Mouse (Mus musculus) left cerebral cortex, postnatal 36 days (tissue): ENCODE measurements around the gene Hoxa3. TPM values are rescaled to one million over a fixed set of nuclear protein-coding genes. Genes with fewer than 3 reads are reported as not detected.

Experiments used
- DNase-seq, 2 experiments: peaks; one replicate each; pipeline ENCODE4 v3.0.0; 2021 to 2022; ENCODE audit warnings: low spot score in 2 of 2, mixed read lengths in 1 of 2
- intact Hi-C: fragments of 180-260 bp; cut with DNase I; formaldehyde crosslinking; loops from one replicate; pipeline ENCODE4 v1.15.1; 2025
- total RNA-seq, 2 experiments: library from RNA; stranded (reverse); gene quantifications; 2 replicates each; pipeline ENCODE4 v1.2.3; 2021

The Hoxa3 gene
- total RNA-seq, 2 experiments from 2014 or later: not detected

DNA sequence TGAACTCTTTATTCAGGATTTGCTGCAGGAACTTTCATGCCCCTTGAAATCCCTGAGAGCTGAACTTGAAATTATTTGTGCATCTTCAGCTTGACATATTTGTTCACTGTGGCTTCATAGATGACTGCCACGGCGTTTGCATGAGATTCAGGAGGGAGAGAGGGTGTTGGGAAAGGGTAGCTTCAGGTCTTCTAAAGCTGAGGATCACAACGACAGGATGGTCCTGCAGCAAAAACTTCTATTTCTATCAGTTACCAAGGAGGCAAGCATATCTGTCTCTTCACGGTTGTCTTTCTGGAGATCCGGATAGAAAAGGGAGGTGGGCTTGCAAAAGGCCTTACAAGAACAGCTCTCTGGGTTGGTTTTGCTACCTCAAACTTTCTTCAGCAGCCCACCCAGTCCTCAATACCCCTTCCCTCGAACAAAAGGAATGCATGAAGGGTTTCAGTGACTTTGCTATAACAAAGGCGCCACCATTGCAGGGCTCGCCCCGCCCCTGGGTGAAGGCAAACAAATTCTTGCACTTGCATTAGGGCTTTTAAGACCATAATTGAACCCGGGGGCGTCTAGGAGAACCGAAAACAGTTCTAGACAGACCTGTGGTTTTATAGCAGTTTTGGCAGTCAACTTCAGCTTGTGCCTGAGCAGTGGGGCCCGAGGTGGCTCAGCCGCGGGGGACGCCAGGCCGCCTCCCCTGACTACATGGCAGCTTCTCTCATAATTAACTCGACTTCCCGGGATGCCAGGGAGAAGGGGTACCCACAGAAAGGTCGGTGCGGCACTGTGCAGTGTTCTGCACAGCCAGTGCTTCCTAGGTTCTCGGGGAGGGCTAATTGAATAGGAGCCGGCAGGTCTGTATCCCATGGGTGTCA is 34.9 kb upstream of the Hoxa3 start:
- no peak for DNase-seq
- intact Hi-C loops: no loop called here

DNA sequence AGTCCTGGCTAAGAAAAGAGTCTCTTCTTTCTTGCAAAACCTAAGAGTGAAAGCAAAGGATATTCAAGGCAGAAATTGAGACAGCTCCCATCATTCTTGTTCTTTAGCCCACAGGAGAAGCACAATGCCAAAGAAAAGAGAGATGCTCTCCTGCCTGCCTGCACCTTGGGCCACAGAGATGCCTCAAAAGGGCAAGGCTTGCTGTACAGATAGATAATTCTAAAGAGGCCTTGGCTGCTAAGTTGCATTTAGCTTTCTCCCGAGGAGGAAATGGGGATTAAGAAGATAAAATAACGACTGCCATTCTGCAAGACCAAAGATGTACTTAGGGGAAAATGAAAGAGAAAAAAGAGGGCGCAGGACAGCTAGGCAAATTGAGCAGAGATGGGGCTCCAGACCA is 33.8 kb upstream of the Hoxa3 start:
- DNase-seq: no peak
- intact Hi-C loops: no loop called here

DNA sequence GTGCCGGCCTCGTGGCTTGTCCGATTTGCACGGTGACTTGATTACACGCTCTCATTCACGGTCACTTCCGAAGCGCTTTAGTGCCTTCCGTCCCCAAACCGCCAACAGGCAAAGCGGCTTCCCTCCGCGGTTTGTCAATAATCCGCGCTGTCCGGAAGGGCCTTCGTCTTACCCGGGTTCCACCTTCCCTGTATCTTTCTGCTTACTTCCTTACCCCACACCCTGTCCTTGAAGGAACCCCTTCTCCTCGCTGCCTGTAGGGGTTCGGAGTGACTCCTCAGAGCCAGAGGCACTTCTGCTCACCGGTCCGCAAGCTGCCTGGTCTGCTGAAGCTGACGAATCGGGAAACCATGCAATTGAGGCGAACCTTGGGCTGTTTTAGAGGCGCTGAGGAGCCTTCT is 33.3 kb upstream of the Hoxa3 start:
- intact Hi-C loops: no loop called here

DNA sequence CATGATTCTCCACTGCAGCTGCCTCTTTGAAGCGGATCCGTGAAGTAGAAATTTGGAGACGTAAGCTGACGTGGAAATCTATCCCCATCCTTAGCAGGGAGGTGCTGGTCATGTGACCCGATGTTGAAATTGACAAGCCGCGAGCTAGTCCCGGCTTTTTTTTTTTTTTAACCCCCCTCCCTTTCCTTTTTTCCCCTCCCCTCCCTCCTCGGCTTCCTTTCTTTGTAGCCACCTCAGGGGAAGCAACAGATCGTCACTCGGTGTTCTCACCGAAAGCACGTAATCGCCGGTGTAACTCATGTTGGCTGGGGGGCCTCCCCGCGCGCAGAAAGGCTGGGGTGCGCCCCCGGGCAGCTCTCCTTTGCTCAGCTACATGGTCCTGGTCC is 32.6 kb upstream of the Hoxa3 start, which contains the start of gene Hoxa11:
TSS of gene Hoxa11 (minus strand) at position 54 of the 386 bp plus-strand sequence.
- intact Hi-C loops: no loop called here
- no peak for DNase-seq

More for the DNA sequence above, 33.3 kb upstream of the Hoxa3 start:
- DNase-seq: peak in 1 of 2 experiments; percentile 9

DNA sequence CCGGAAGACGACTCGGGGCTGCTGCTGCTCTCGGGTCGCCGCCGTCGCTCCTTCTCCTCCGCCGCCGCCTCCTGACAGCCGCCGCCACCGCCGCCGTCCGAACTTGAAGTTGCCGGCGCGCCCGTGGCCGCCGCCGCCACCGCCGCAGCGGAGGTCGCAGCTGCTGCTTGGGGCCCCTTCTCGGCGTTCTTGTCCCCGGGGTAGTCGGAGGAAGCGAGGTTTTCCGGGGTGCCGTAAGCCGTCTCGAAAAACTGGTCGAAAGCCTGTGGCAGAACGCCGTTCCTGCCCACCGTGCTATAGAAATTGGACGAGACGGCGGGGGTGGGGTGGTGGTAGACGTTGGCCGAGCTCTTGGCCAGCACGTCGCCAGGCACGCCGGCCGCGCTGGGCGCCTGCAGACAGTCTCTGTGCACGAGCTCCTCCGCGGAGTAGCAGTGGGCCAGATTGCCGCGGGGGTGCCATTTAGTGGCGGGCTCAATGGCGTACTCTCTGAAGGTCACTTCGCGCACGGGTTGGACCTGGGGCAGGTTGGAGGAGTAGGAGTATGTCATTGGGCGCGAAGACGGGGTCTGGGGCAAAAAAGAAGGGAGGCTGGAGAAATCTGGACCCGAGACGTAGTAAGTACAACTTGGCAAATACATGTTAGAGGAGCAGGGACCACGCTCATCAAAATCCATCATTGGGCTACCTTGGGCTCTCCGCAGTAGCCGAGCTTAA is 32.1 kb upstream of the Hoxa3 start:
- intact Hi-C loops: no loop called here
- no peak for DNase-seq

DNA sequence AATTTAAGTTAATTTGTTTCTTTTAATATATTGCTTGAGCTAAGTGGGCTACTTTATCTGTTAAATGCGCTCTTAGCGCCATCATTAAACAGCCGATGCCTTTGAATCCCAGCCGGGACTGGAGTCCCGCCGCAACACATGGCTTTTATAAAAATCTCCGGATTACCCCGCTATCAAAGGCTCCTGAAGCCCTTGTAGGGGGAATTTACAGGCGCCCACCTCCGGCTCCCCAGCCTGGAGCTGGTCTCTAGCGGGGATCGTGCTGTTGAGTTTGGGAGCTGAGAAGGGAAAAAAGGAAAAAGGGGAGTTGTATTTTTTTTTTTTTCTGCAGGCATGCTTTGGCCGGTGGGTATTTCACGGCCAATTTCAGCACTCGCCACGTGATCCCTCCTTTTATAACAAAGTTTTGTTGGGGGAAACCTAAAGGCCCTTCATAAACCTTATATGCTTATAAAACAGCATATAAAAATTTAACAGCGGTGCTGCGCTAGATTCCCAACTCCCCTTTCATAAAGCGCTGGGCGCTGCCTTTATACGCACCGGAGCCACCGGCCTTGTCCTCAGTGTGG is 31.4 kb upstream of the Hoxa3 start:
- peak in 1 of 2 experiments; percentile 4 for DNase-seq
- intact Hi-C loops: no loop called here

DNA sequence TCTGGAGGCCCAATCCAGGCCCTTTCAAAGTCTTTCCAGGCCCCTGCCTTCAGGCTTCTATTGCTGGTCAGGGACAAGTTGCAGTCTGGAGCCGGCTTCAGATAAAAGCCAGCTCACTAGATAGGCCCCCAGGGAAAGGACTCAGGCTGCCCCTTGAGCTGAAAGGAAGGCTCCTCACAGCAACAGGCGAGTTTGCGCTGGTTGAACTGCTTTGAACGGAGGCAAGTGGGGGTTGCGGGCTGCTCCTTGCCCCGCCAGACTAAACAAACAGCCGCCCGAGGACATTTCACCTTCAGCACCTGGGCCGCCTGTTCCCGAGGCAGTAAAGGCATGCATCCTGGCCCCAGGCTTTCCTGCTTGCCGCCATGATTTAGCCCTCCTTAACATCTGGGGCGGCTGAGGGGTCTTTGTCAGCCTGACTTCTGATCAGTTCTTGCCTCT is 30.6 kb upstream of the Hoxa3 start:
- intact Hi-C loops: no loop called here
- no peak for DNase-seq

DNA sequence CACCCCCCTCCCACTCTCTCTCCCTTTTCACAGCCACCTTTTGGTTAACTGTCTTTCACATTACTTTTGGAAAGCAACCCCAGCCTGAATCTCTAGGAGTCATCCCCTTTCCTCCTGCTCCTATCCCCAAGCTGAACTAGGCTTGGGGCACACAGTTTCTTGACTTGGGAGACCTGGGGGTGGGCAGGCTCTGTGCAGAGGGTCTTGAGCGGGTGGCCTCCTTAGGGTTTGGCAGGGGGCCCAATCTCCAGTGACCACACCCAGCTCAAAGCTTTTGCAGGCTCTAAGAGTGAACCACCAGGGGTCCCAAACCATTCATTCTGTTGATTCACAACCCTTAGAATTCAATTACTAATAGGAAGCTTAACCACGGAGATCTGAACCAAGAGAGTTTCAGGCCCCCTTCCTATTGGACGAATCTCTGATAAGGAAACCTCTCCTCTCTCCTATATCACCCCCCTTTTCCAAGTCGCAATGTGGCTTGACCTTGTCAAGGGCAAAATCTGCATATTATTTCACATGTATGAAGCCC is 29.7 kb upstream of the Hoxa3 start:
- no peak for DNase-seq
- intact Hi-C loops: no loop called here

DNA sequence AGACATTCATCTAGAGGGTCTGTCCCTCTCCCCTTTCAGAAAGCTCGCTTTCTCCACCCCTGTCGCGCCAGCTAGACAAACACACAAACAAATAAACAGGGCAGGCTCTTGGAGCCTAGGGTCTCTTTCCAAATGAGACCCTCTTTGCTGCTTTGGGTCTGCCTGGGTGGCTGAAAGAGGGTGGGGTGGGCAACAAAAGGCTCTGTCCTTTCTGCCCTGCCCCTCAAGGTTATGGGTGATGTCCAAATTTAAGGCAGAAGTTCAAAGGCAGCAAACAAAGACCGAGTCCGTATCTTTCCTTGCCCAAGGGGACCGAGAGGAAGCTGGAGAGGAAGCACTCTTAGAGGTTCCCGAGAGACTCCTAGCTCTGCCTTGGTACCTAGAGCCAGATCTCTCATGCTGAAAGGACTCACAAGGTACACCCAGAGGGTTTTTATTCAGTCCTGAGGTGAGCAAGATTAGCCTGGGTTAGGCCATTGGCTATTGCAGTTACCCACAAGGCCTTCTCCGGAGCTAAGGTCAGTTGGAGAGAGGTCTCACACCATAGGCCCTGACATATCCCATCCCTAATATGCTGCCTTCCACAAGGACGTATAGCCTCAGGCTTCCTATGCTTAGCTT is 28.0 kb upstream of the Hoxa3 start:
- intact Hi-C loops: no loop called here
- no peak for DNase-seq

DNA sequence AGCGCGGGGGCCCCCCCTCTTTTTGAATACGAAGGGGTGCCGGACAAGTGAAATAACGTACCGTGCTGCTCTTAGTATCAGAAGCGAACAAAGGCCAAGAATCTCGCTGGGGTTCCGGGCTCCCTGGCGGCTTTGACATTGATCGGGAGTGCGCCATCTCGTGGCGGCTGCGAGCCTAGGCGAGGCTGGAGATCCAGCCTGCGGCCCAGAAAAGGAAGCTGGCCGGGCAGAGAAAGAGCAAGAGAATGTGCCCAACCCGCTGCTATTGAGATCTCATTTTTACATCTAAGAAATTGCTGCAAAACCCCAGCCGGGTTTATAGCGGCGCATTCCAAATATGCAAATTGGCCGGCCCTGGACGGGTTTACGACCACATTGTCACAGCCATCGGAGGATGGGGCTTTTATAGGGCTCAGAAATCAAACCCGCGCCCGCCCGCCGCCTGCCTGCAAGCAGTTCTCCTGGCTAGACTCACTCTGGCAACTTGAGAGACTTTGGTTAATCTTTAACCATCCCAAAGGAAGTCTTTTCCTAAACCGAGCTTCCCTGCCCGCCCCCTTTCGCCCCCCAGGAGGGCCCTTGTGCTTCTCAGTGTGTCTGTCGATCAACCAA is 27.4 kb upstream of the Hoxa3 start, which contains the start of gene Hoxa10:
TSS of gene Hoxa10 (minus strand) at position 466 of the 612 bp plus-strand sequence.
- intact Hi-C loops: no loop called here
- DNase-seq: peak in 1 of 2 experiments; percentile 33

DNA sequence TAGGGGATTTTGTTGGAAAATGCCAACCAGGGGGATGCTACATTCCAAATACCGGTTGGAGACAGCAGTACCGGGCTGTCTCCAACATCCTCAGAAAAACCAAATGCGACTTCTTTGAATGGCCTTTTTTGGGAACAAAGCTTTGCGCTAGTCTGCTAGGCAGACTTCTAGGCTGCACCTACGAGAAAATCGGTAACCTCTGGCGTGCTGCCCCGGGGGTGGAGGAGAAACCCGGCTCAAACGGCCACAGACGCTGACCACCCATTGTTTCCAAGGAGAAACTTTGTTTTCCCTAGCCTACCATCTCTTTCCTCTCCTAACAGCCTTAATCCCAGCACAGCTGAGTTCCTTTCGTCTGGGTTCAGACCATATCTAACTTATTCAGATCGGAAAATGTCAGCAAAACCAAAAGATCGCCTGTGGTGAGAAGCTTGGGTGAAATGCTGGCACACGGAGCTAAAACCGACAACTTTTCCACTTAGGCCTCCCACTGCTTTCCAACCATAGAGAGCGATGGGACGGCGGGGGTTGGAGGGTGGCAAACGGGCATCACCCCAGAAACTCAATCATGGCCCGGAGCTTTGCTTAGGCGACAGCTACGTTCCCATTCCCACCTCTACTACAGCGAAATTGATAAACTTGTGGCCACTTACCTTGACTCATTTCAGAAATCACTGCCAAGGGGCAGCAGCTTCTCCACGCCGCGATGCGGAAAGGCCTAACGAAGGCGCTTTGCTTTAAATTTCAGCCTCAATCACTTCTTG is 26.7 kb upstream of the Hoxa3 start:
- DNase-seq: peak in 1 of 2 experiments; percentile 3
- intact Hi-C loops: no loop called here

DNA sequence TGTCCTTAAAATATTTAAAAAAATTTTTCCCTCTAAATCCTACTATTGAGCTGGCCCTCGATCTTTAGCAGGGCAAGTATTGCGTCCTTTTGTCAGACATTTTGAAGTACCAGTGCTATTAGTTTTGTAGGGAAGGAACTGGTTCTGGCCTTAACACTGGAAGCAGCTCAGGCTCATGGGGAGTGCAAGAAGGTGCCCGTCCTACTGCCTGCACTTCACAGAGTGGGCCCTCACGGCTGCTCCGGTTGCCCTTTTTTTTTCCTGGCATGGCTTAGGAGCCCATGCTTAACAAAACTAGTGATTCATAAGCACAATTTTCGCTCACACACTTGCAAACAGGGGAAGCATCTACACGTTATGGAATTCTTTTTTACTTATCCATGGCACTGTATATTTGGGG is 25.8 kb upstream of the Hoxa3 start:
- intact Hi-C loops: no loop called here

DNA sequence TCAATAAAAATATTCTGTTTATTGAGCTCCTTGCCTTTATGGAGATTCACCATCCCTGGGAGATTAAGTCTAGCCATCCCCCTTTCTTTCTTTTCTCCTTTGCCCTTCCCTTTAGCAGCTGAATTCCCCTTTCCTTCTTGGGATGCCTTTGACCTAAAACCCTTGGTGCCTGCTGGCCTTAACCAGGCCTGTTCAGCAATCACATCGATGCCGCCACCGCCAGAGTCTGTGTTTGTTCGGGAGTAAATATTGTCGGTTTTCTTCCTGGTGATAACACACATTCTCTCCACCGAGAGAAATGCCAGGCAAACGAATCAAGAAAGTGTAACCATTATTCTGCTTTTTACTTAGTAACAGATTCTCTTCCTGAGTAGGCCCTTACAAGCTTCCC is 25.0 kb upstream of the Hoxa3 start:
- intact Hi-C loops: no loop called here
- no peak for DNase-seq

More for the DNA sequence above, 25.8 kb upstream of the Hoxa3 start:
- DNase-seq: no peak

DNA sequence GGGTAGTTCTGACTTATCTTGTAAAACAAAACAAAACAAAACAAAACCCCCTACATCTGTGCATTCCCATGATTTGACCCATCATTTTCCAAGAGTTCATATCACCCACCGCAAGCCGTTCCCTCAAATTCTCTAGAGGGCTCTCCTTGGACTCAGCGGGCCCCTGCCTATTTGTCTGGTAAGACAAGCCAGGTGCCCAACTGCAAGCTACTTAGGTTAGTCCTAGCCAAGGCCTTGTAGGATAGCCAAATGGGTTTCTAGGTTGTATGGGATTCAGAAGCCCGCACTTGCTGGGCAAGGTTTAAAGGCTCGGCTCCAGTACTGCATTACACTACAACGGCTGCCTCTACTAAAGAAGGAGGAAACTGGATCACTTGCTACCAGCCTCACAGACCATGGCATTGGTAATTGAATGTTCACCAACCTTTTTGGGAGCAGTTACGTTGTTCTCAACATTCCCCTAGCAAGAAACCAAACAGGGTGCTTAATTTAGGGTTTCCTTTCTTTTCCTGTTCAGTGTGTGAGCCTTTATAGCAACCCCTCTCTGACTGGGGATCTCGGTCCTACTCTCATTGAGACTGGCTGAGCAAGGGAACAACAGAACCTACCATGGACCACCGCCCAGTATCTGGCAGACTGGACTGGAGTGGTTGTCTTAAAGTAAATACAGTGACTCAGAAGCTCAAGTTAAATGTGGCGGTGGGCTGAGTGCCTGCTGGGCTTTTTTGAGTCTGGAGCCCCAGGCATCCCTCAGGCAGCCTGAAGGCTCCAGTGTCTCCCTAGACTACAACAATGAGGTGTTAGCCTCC is 24.4 kb upstream of the Hoxa3 start:
- intact Hi-C loops: no loop called here
- no peak for DNase-seq

DNA sequence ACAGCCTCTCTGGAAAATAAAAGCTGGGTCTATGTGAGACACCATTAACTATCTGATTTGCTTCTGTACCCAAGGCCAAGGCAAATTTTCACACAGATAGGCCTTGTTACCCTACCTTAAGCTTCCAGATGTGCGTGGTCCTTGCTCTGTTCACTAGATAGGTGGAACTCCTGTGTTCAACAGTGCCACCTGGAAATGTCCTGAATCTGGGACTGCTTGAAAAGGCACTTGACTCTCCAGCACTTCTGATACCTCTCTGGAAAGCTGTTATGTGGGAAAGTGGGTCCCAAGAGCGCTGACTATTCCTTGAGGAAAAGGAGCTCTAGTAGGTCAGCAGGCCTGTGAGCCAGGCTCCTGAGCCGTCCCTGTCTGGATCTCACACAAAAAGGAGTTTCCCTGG is 23.7 kb upstream of the Hoxa3 start:
- intact Hi-C loops: no loop called here
- DNase-seq: no peak

DNA sequence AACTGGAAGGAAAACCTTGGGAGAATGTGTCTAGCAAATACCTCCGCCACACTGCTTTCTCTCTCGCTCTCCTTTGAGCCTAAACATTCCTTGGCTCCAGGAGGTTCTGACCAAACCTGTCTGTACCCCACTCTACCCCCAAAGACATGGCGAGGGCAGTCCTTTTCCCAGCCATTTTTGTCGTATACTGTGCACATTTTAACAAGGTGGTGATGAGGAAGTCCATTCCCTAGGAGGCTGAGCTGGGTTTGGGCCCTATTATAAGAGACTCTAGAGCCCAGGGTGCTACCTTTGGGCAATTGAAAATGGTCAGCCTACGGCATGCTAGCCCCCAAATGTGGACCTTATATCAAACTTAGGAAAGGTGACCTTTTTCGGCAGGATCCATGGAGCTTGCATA is 22.7 kb upstream of the Hoxa3 start:
- intact Hi-C loops: no loop called here
- no peak for DNase-seq

DNA sequence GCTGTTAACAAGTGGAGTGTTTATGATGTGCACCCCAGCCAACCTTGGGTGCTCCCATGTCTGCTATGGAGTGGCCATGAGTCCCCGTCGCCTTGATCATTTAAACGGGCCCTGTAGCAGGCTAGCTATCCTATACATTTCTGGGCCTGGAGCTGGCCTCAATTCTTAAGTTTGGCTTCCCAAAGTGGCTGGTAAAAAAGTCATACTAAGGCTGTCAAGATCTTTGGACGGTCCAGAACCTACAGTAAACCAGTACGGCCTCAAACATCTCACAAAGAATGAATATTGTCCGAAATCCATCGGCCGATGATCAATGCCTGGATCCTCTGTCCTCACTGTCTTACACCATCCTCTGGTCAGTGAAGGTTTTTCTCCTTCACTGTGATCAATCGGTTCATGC is 22.1 kb upstream of the Hoxa3 start:
- intact Hi-C loops: no loop called here
- DNase-seq: no peak
